9 mouse cellular contexts compared by ENCODE assay signal in genomic region chr12:40837597-40838337, GRCm38 (mm10).
DNase-seq lines count a peak whose midpoint lies in the region; ATAC-seq and TF ChIP-seq lines count a peak whose summit lies in the region.
"Had no signal": no experiment of that assay in that cellular context is flagged by ENCODE, and none has a peak within 500 bp of the region (broad histone marks: within the 10 kb centered on the region; RNA-seq: fewer than 3 reads in every experiment).

No protein-coding gene starts in this region.

- H3K4me3 ChIP-seq in cortical plate, adult 2 months (ENCODE audit: insufficient read depth, low read length): no peak overlapping the region
- no peak overlapping the region for H3K4me3 ChIP-seq in midbrain, embryonic 12.5 days
- no peak overlapping the region for H3K4me3 ChIP-seq in spleen, adult 2 months (ENCODE audit: extremely low read depth, insufficient read depth, insufficient read length)
- H3K4me3 ChIP-seq: embryonic facial prominence, embryonic 12.5 days had no signal

- peak; percentile 92 for TF ChIP-seq CTCF in cortical plate, adult 2 months (IDR thresholded peaks at IDR 0.05; ENCODE audit: extremely low read depth, insufficient read depth, low read length)
- peak; percentile 86; the same call in 1 of the 2 replicates for TF ChIP-seq CTCF in spleen, adult 2 months (IDR thresholded peaks at IDR 0.05; ENCODE audit: extremely low read depth, insufficient read depth, insufficient read length, insufficient replicate concordance)

- no peak overlapping the region for H3K4me2 ChIP-seq in midbrain, embryonic 12.5 days (replicated peaks)
- H3K4me2 ChIP-seq: embryonic facial prominence, embryonic 12.5 days had no signal

- H3K27me3 ChIP-seq in midbrain, embryonic 12.5 days: peaks cover 7% of the 10 kb centered on the region; the same call in 1 of the 2 replicates
- H3K27me3 ChIP-seq in spleen, adult 2 months (ENCODE audit: control insufficient read depth, insufficient read depth, low read length): no peaks in the 10 kb centered on the region
- H3K27me3 ChIP-seq: embryonic facial prominence, embryonic 12.5 days had no signal

- no peak for TF ChIP-seq POLR2A in cortical plate, adult 2 months (IDR thresholded peaks at IDR 0.05; ENCODE audit: extremely low read depth, insufficient read depth, low read length)
- TF ChIP-seq POLR2A in spleen, adult 2 months (IDR thresholded peaks at IDR 0.05; ENCODE audit: low read depth, low read length): no peak

- intact Hi-C loops in gastrocnemius, postnatal 14 days (cut with DNase I; ENCODE audit: low total_unique reads): no loop called here
- intact Hi-C loops in left cerebral cortex, postnatal 14 days (cut with DNase I): no loop called here

- H3K36me3 ChIP-seq in midbrain, embryonic 12.5 days: no peaks in the 10 kb centered on the region
- H3K36me3 ChIP-seq in spleen, adult 2 months (ENCODE audit: control insufficient read depth, insufficient read depth, low read length): no peaks in the 10 kb centered on the region

- H3K4me1 ChIP-seq in cortical plate, adult 2 months (ENCODE audit: control insufficient read depth, insufficient read depth, low read length): peaks cover 5% of the 10 kb centered on the region; the same call in 1 of the 2 replicates
- peaks cover 13% of the 10 kb centered on the region; the same call in 1 of the 2 replicates for H3K4me1 ChIP-seq in midbrain, embryonic 12.5 days
- no peaks in the 10 kb centered on the region for H3K4me1 ChIP-seq in spleen, adult 2 months (ENCODE audit: control insufficient read depth, insufficient read depth, insufficient read length)
- H3K4me1 ChIP-seq: embryonic facial prominence, embryonic 12.5 days had no signal

- DNase-seq in 416B (ENCODE audit: low read depth) (peak; percentile 66), adipocyte (ENCODE audit: low spot score) (peak; percentile 84)
- peak; percentile 51 for DNase-seq in gastrocnemius, postnatal 14 days
- DNase-seq in kidney, adult 11 months: peak; percentile 17
- DNase-seq in left cerebral cortex, postnatal 14 days (ENCODE audit: low spot score in 2 of 2): peak; percentile 82 to 87
- peak; percentile 21 to 45 for DNase-seq in spleen, adult 2 months (ENCODE audit: low read depth in 1 of 2, low spot score in 2 of 2)

- H3K27ac ChIP-seq in cortical plate, adult 2 months (ENCODE audit: insufficient read depth, low read length): no peak overlapping the region
- H3K27ac ChIP-seq in midbrain, embryonic 12.5 days (replicated peaks): no peak overlapping the region
- no peak overlapping the region for H3K27ac ChIP-seq in spleen, adult 2 months (ENCODE audit: insufficient read depth, low read length)
- H3K27ac ChIP-seq: embryonic facial prominence, embryonic 12.5 days had no signal

- no peaks in the 10 kb centered on the region for H3K9me3 ChIP-seq in midbrain, embryonic 12.5 days
- H3K9me3 ChIP-seq: embryonic facial prominence, embryonic 12.5 days had no signal

- no peak overlapping the region for H3K9ac ChIP-seq in midbrain, embryonic 12.5 days (replicated peaks)
- H3K9ac ChIP-seq: embryonic facial prominence, embryonic 12.5 days had no signal

- WGBS in midbrain, embryonic 12.5 days: 3% methylated on average over 8 of the region's 8 CpGs
- 6% methylated on average over 8 of the region's 8 CpGs for WGBS in spleen, adult 2 months

- peak; percentile 39 for ATAC-seq in midbrain, embryonic 12.5 days (ENCODE audit: low FRiP score, low read depth)

Comparison
In these comparisons a context has a peak if more than half of its experiments do, and no peak if none do; other contexts are left out.
1. DNase-seq: peak in every context shown above with its lines; median percentile 84 in left cerebral cortex, postnatal 14 days; 84 in adipocyte; 66 in 416B; 51 in gastrocnemius, postnatal 14 days; 33 in spleen, adult 2 months; 17 in kidney, adult 11 months.